ENCODE assay signal across 8 mouse cellular contexts in the genomic region with DNA sequence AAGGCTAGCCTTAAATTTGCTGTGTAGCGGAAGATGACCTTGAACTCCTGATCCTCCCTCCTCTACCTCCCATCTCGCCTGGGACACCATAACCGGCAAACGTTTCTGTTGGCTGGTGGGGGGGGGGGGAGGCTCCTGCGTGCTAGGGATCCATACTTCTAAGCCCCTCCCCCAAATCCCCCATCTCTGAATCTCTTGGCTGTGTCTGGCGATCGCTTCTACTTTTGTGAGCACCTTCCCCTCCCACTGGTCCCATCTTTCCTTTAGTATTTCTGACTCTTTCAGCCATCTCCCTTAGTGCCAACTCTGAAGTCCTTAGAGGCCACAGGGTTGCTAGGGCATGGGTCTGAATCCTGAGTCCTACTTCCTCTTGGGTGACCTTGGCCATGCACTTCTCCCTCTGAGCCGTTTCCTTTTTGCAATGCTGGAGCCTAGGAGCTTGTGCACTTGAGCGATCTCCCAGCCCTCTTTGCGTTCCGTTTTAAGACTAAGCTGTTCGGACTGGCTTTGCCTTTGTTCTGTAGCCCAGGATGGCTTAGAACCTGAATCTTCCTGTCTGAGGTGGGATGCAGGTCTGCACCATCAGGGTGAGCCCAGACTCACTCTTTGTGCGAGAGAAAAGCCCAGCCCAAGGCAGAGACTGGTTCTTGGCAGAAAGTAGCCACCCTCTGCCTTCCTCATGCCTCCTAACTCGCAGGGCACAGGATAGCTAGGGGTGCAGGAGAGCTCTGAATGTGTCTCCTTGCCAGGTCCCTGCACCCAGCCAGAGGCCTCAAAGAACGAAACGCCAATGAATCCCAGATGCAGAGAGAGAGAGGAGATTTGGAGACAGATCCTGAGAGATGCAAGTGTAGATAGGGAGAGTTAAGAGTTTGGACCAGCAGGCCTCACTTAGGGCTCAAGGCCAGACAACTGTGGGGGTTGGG. TPM values are rescaled to one million over a fixed set of nuclear protein-coding genes. Genes with fewer than 3 reads are reported as not detected.
DNase-seq lines count a peak whose midpoint lies in the region; ATAC-seq and TF ChIP-seq lines count a peak whose summit lies in the region.

No protein-coding gene starts in this region.

- 0 out of 2 replicates have a peak, but pooled peaks have one; percentile 13 for ATAC-seq in frontal cortex, adult (ENCODE audit: low TSS enrichment)
- ATAC-seq in heart, postnatal 0 days (ENCODE audit: insufficient read depth, low read depth) = no peak
- no peak for ATAC-seq in liver, embryonic 16.5 days (ENCODE audit: low read depth)
- peak; percentile 22 for ATAC-seq in stomach, postnatal 0 days (ENCODE audit: low FRiP score, low TSS enrichment)

- peaks cover 12% of the 10 kb centered on the region for H3K27me3 ChIP-seq in heart, postnatal 0 days (ENCODE audit: control insufficient read depth, insufficient read depth, low read length)
- peaks cover 17% of the 10 kb centered on the region for H3K27me3 ChIP-seq in liver, embryonic 16.5 days (ENCODE audit: control insufficient read depth, insufficient read depth, low read depth, low read length)
- H3K27me3 ChIP-seq in stomach, postnatal 0 days (ENCODE audit: control insufficient read depth, insufficient read depth, low read length) = no peaks in the 10 kb centered on the region

- 28% methylated on average over 16 of the region's 16 CpGs for WGBS in heart, postnatal 0 days
- WGBS in liver, embryonic 16.5 days (ENCODE audit: insufficient replicate concordance) = 12% methylated on average over 16 of the region's 16 CpGs
- 27% methylated on average over 16 of the region's 16 CpGs for WGBS in stomach, postnatal 0 days

- H3K4me1 ChIP-seq in ES-E14 (ENCODE audit: control insufficient read depth in 2 of 2, insufficient read depth in 2 of 2, low read length in 2 of 2, poor library complexity in 1 of 2) = peaks cover 2 to 25% of the 10 kb centered on the region in 2 experiments; a peak in 3 of 4 replicates
- peaks cover 16% of the 10 kb centered on the region; the same call in 1 of the 2 replicates for H3K4me1 ChIP-seq in heart, postnatal 0 days (ENCODE audit: control insufficient read depth, insufficient read depth)
- H3K4me1 ChIP-seq in liver, embryonic 16.5 days (ENCODE audit: control insufficient read depth, low read depth, low read length) = peaks cover 9% of the 10 kb centered on the region
- H3K4me1 ChIP-seq in stomach, postnatal 0 days (replicated peaks; ENCODE audit: control insufficient read depth, insufficient read depth) = peaks cover 9% of the 10 kb centered on the region

- H3K4me2 ChIP-seq in heart, postnatal 0 days (ENCODE audit: low read depth, low read length) = peak overlapping the region; percentile 33; the same call in 1 of the 2 replicates
- H3K4me2 ChIP-seq in liver, embryonic 16.5 days (ENCODE audit: low read depth, low read length) = peak overlapping the region; percentile 65
- H3K4me2 ChIP-seq in stomach, postnatal 0 days (replicated peaks; ENCODE audit: low read depth) = peak overlapping the region; percentile 18

- peak overlapping the region; percentile 46; the same call in 1 of the 2 replicates for H3K9ac ChIP-seq in ES-E14 (ENCODE audit: insufficient read depth, low read depth, low read length, poor library complexity, severe bottlenecking)
- no peak overlapping the region for H3K9ac ChIP-seq in heart, postnatal 0 days (replicated peaks; ENCODE audit: low read depth, low read length)
- H3K9ac ChIP-seq in liver, embryonic 16.5 days (ENCODE audit: low read depth, low read length) = no peak overlapping the region
- 0 out of 2 replicates have a peak overlapping the region, but pooled peaks have one; percentile 36 for H3K9ac ChIP-seq in stomach, postnatal 0 days (ENCODE audit: low read length)

- in situ Hi-C loops in ES-E14 (cut with MboI; ENCODE audit: low sequenced_read_pairs in 2 of 2, unreplicated experiment in 2 of 2) = no loop called here

- TF ChIP-seq CTCF in heart, postnatal 0 days (IDR thresholded peaks at IDR 0.05; ENCODE audit: low read depth) = no peak
- no peak for TF ChIP-seq CTCF in stomach, postnatal 0 days (IDR thresholded peaks at IDR 0.05; ENCODE audit: low read depth)

- no peak for TF ChIP-seq EP300 in heart, postnatal 0 days (IDR thresholded peaks at IDR 0.05; ENCODE audit: low read depth)
- TF ChIP-seq EP300 in stomach, postnatal 0 days (optimal IDR thresholded peaks at IDR 0.05) = no peak

- H3K4me3 ChIP-seq in ES-E14 (ENCODE audit: insufficient read depth in 1 of 2, low read depth in 1 of 2, low read length in 2 of 2, poor library complexity in 1 of 2, severe bottlenecking in 1 of 2) = peak overlapping the region; percentile 21 to 43
- no peak overlapping the region for H3K4me3 ChIP-seq in heart, postnatal 0 days (ENCODE audit: low read depth, low read length)
- H3K4me3 ChIP-seq in liver, embryonic 16.5 days (ENCODE audit: low read depth, low read length) = no peak overlapping the region; the same call in 1 of the 2 replicates
- H3K4me3 ChIP-seq in stomach, postnatal 0 days (ENCODE audit: low read depth, low read length) = no peak overlapping the region

- H3K36me3 ChIP-seq in ES-E14 (ENCODE audit: control insufficient read depth, insufficient read depth, low read length, poor library complexity, severe bottlenecking) = peaks cover 5% of the 10 kb centered on the region; the same call in 1 of the 2 replicates
- H3K36me3 ChIP-seq in heart, postnatal 0 days (replicated peaks; ENCODE audit: control insufficient read depth, insufficient read depth, low read length) = no peaks in the 10 kb centered on the region
- H3K36me3 ChIP-seq in liver, embryonic 16.5 days (ENCODE audit: control insufficient read depth, insufficient read depth) = no peaks in the 10 kb centered on the region
- H3K36me3 ChIP-seq in stomach, postnatal 0 days (ENCODE audit: control insufficient read depth, insufficient read depth, low read length) = no peaks in the 10 kb centered on the region

- H3K9me3 ChIP-seq in ES-E14 (ENCODE audit: control insufficient read depth, insufficient read depth, low read depth, low read length) = no peaks in the 10 kb centered on the region
- no peaks in the 10 kb centered on the region for H3K9me3 ChIP-seq in heart, postnatal 0 days (replicated peaks; ENCODE audit: control insufficient read depth, low read length)
- no peaks in the 10 kb centered on the region for H3K9me3 ChIP-seq in liver, embryonic 16.5 days (replicated peaks; ENCODE audit: control insufficient read depth, low read length)
- no peaks in the 10 kb centered on the region for H3K9me3 ChIP-seq in stomach, postnatal 0 days (ENCODE audit: control insufficient read depth, low read length)

- DNase-seq in frontal cortex, adult 2 months (ENCODE audit: extremely low spot score in 1 of 2, low spot score in 1 of 2) = no peak
- DNase-seq in ES-E14 (ENCODE audit: low read depth, low spot score) = no peak
- DNase-seq in heart, postnatal 0 days (ENCODE audit: low spot score) = no peak
- peak; percentile 40 for DNase-seq in stomach, postnatal 0 days (ENCODE audit: low spot score)
- DNase-seq in layer of hippocampus, postnatal 10 days (ENCODE audit: low spot score in 2 of 2) = no peak
- DNase-seq in gastrocnemius, postnatal 10 days = no peak

- H3K27ac ChIP-seq in ES-E14 (ENCODE audit: insufficient read depth, low read depth, low read length, poor library complexity, severe bottlenecking) = peak overlapping the region; percentile 91
- peak overlapping the region; percentile 76 for H3K27ac ChIP-seq in heart, postnatal 0 days (ENCODE audit: low read depth)
- peak overlapping the region; percentile 79 for H3K27ac ChIP-seq in liver, embryonic 16.5 days (ENCODE audit: low read length)
- H3K27ac ChIP-seq in stomach, postnatal 0 days (replicated peaks) = peak overlapping the region; percentile 91

RNA-seq across cellular contexts. Expression of a gene that starts 0.9 kb away (rescaled TPM):
- 0.56 and 0.69 TPM in 2 replicates for polyA plus RNA-seq in frontal cortex, adult 2 months (2012; rRNA removed)
- total RNA-seq in ES-E14 (2012; rRNA removed) = 14.3 and 28.8 TPM in 2 replicates
- 1.7 and 6.7 TPM in 2 replicates for total RNA-seq in heart, postnatal 0 days (2014; rRNA removed; ENCODE audit: low replicate concordance)
- 1.6 and 2.0 TPM in 2 replicates for polyA plus RNA-seq in heart, postnatal 0 days (2015; fragmentation: Nextera tagmentation; extraction: Ambion mirVana)
- polyA plus RNA-seq in liver, embryonic 16.5 days (2015; fragmentation: Nextera tagmentation; extraction: Ambion mirVana) = 4.1 and 4.4 TPM in 2 replicates
- polyA plus RNA-seq in stomach, postnatal 0 days (2015; fragmentation: Nextera tagmentation; extraction: Ambion mirVana) = 8.9 and 9.1 TPM in 2 replicates
- under 1 TPM; 0.85 to 0.87 TPM for total RNA-seq in layer of hippocampus, postnatal 10 days (2021)
- total RNA-seq in gastrocnemius, postnatal 10 days (2021) = 1 to 10 TPM; 1.8 to 7.0 TPM

RNA-seq across cellular contexts. Expression of a gene that starts 26.9 kb away (rescaled TPM):
- polyA plus RNA-seq in frontal cortex, adult 2 months (2012; rRNA removed) = not detected in 2 replicates
- total RNA-seq in ES-E14 (2012; rRNA removed) = 3.5 and 6.6 TPM in 2 replicates
- total RNA-seq in heart, postnatal 0 days (2014; rRNA removed; ENCODE audit: low replicate concordance) = 0.35 TPM in 1 of 2 replicates, not detected in the other
- polyA plus RNA-seq in heart, postnatal 0 days (2015; fragmentation: Nextera tagmentation; extraction: Ambion mirVana) = 0.36 and 0.37 TPM in 2 replicates
- polyA plus RNA-seq in liver, embryonic 16.5 days (2015; fragmentation: Nextera tagmentation; extraction: Ambion mirVana) = 4.7 and 5.4 TPM in 2 replicates
- polyA plus RNA-seq in stomach, postnatal 0 days (2015; fragmentation: Nextera tagmentation; extraction: Ambion mirVana) = 44.4 and 48.5 TPM in 2 replicates
- not detected for total RNA-seq in layer of hippocampus, postnatal 10 days (2021)
- total RNA-seq in gastrocnemius, postnatal 10 days (2021) = under 1 TPM; 0.38 to 0.59 TPM

RNA-seq across cellular contexts. Expression of a gene that starts 28.3 kb away (rescaled TPM):
- polyA plus RNA-seq in frontal cortex, adult 2 months (2012; rRNA removed) = 3.9 and 5.2 TPM in 2 replicates
- total RNA-seq in ES-E14 (2012; rRNA removed) = 0.36 and 1.1 TPM in 2 replicates
- total RNA-seq in heart, postnatal 0 days (2014; rRNA removed; ENCODE audit: low replicate concordance) = not detected in 2 replicates
- not detected in 2 replicates for polyA plus RNA-seq in heart, postnatal 0 days (2015; fragmentation: Nextera tagmentation; extraction: Ambion mirVana)
- polyA plus RNA-seq in liver, embryonic 16.5 days (2015; fragmentation: Nextera tagmentation; extraction: Ambion mirVana) = 0.08 TPM in 1 of 2 replicates, not detected in the other
- polyA plus RNA-seq in stomach, postnatal 0 days (2015; fragmentation: Nextera tagmentation; extraction: Ambion mirVana) = 0.29 and 0.41 TPM in 2 replicates
- total RNA-seq in layer of hippocampus, postnatal 10 days (2021) = 1 to 10 TPM; 5.1 to 5.4 TPM
- not detected for total RNA-seq in gastrocnemius, postnatal 10 days (2021)

RNA-seq across cellular contexts. Expression of a gene that starts 37.6 kb away (rescaled TPM):
- polyA plus RNA-seq in frontal cortex, adult 2 months (2012; rRNA removed) = not detected in 2 replicates
- 0.71 and 1.4 TPM in 2 replicates for total RNA-seq in ES-E14 (2012; rRNA removed)
- total RNA-seq in heart, postnatal 0 days (2014; rRNA removed; ENCODE audit: low replicate concordance) = not detected in 2 replicates
- not detected in 2 replicates for polyA plus RNA-seq in heart, postnatal 0 days (2015; fragmentation: Nextera tagmentation; extraction: Ambion mirVana)
- not detected in 2 replicates for polyA plus RNA-seq in liver, embryonic 16.5 days (2015; fragmentation: Nextera tagmentation; extraction: Ambion mirVana)
- not detected in 2 replicates for polyA plus RNA-seq in stomach, postnatal 0 days (2015; fragmentation: Nextera tagmentation; extraction: Ambion mirVana)
- total RNA-seq in layer of hippocampus, postnatal 10 days (2021) = not detected
- not detected for total RNA-seq in gastrocnemius, postnatal 10 days (2021)

RNA-seq across cellular contexts. Expression of a gene that starts 52.7 kb away (rescaled TPM):
- 22.2 and 23.0 TPM in 2 replicates for polyA plus RNA-seq in frontal cortex, adult 2 months (2012; rRNA removed)
- total RNA-seq in ES-E14 (2012; rRNA removed) = 167 and 309 TPM in 2 replicates
- 697 and 786 TPM in 2 replicates for total RNA-seq in heart, postnatal 0 days (2014; rRNA removed; ENCODE audit: low replicate concordance)
- 293 and 303 TPM in 2 replicates for polyA plus RNA-seq in heart, postnatal 0 days (2015; fragmentation: Nextera tagmentation; extraction: Ambion mirVana)
- polyA plus RNA-seq in liver, embryonic 16.5 days (2015; fragmentation: Nextera tagmentation; extraction: Ambion mirVana) = 7.4 and 9.7 TPM in 2 replicates
- polyA plus RNA-seq in stomach, postnatal 0 days (2015; fragmentation: Nextera tagmentation; extraction: Ambion mirVana) = 87.5 and 103 TPM in 2 replicates
- total RNA-seq in layer of hippocampus, postnatal 10 days (2021) = 10 to 100 TPM in 1 of 2 experiments, 1 to 10 TPM in 1; 7.2 to 10.6 TPM
- 10 to 100 TPM; 60.3 to 68.9 TPM for total RNA-seq in gastrocnemius, postnatal 10 days (2021)

Comparison
In these comparisons a context has a peak if more than half of its experiments do, and no peak if none do; other contexts are left out.
1. ATAC-seq: peak in frontal cortex, adult (single experiment) and stomach, postnatal 0 days (single experiment); none in heart, postnatal 0 days (single experiment) and liver, embryonic 16.5 days (single experiment).
2. H3K4me3 ChIP-seq: peak in ES-E14 (2 of 2); none in heart, postnatal 0 days (single experiment), liver, embryonic 16.5 days (single experiment) and stomach, postnatal 0 days (single experiment).
3. H3K9ac ChIP-seq: peak in ES-E14 (single experiment) and stomach, postnatal 0 days (single experiment); none in heart, postnatal 0 days (single experiment) and liver, embryonic 16.5 days (single experiment).
4. Peak in every context shown above with its lines, with median percentiles within 50 percentile points of each other: H3K27ac ChIP-seq and H3K4me2 ChIP-seq.